Mouse (Mus musculus) frontal cortex, postnatal 25 days (tissue): Measurements from ENCODE around the gene Ppp1r14c.
"Not testable (repeated sequence)": the region's sequence is repeated elsewhere in the genome, so short reads cannot be mapped to it uniquely, and the experiment has no call there.

ENCODE experiments used
- DNase-seq, 2 experiments: peaks; one replicate each; pipeline ENCODE4 v3.0.0; 2022; ENCODE audit warnings: low spot score in 2 of 2

Ppp1r14c gene

GRCm38 (mm10) chr10:3402284-3402683 lies 36.4 kb downstream of the Ppp1r14c start:
- DNase-seq: no peak

GRCm38 (mm10) chr10:3403416-3404137 lies 37.7 kb downstream of the Ppp1r14c start:
- DNase-seq: no peak

DNA sequence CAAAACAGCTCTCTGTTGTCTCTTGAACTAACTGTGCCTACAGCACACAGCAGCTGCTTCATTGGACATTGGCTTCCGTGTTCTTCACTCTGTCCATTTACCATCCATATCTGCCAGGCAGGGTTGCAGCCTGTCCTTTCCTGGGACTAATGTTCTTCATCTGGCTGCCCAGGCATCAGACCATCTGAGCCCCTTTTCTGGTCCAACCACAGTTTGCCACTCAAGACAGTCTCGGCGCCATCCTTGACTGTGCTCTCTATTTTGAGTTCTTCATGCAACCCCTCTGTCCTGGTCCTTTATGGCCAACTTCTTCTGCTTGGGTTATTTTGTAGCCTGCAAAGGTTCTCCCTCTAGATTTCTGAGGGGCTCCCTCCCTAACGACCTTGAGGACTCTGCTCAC lies 38.5 kb downstream of the Ppp1r14c start:
- no peak for DNase-seq

DNA sequence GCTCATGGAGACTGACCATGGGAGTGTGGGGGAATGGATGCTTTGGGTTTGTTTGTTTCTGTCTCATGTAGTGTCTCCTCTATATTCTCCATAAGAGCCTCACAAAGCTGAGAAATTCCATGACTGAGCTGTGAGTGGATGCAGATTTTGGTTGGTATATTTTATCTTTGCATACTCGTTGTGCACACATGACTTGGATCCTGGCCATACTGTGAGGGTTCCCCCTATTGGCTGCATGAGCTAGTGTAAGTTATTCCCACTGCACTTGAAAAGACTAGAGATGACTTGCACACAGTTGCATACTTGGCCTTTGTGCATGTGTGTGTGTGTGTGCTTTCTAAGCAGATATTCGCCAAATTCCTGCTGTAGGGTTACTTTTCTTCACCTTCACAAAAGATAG lies 40.4 kb downstream of the Ppp1r14c start:
- no peak for DNase-seq

- no peak for DNase-seq
Observed at GRCm38 (mm10) chr10:3408036-3408661, 42.3 kb downstream of the Ppp1r14c start.

- no peak for DNase-seq
Observed at GRCm38 (mm10) chr10:3408699-3409098, 42.8 kb downstream of the Ppp1r14c start.

GRCm38 (mm10) chr10:3411222-3411621 lies 45.4 kb downstream of the Ppp1r14c start:
- DNase-seq: no peak

DNA sequence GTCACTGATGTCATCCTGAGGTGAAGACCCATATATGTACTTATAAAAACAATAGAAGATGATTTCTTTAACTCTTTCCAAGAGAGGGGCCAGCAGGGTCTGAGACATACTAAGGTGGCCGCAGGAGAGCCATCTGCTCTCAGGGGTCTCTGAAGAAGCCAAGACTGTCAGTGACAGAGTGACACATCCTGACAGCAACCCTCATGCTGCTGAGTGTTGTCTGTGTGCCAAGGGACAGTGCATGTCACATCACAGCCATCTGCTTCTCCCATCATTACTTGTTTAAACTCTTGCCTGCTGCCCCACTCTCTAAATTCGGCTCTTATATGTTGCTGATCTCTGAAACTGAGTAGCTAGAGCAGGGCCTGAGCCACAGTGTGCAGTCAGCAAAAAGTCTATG lies 45.8 kb downstream of the Ppp1r14c start:
- DNase-seq: no peak

DNA sequence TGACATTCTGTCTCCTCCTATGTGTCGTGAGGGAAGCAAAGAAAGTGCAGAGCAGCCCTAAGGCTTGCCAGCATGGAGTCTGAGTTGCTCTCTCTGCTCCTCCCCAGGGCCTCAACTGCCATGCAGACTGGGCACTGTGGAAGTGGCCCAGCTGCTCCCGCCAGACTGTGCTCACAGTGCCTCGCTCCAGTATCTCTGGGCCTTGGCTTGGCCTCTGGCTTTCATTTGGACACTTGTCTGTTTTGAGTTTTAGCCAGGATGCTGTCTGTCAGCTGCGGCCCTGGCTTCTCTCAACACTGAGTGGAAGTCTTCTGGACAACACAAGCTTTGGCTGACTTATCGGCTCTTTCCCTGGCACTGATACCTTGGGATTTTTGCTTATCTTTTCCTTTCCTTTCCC lies 49.0 kb downstream of the Ppp1r14c start:
- no peak for DNase-seq

- no peak for DNase-seq
Observed at GRCm38 (mm10) chr10:3416565-3416964, 50.7 kb downstream of the Ppp1r14c start.

DNA sequence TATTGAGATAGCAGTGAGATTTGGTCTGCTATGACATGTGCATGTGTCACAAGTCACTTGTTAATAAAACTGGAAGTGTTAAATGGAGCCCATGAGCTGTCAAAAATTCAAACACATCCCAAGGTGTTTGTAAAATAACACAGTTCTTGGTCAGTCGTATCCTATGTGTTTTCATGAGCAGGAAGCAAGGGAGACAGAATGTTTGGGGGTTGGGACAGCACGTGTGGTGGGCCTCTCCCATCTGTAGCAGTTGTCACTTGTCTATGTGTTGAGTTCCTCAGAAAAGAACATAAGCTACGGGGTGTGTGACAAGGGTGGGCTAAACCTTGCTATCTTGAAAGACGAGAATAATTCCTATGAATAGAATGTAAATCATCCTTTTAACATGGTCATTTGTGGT lies 51.6 kb downstream of the Ppp1r14c start:
- no peak for DNase-seq

DNA sequence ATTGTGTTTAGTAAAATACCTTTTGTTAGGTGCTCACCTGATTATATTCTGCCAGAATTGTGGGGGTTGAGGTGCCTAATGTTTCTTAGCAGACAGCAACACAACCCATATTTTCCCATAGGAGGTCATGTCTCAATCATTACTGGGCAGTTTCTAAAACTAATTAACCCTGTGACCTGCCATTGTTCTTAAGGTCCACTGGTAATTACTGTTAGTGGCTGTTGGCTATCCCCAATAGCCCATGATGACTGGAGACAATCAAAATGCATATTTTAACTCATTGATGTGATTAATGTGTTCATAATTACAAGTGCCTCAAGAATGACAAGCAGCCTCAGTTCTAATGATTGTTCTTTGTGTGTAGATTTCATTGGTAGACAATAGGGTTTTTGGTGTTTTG lies 58.2 kb downstream of the Ppp1r14c start:
- DNase-seq: no peak

DNA sequence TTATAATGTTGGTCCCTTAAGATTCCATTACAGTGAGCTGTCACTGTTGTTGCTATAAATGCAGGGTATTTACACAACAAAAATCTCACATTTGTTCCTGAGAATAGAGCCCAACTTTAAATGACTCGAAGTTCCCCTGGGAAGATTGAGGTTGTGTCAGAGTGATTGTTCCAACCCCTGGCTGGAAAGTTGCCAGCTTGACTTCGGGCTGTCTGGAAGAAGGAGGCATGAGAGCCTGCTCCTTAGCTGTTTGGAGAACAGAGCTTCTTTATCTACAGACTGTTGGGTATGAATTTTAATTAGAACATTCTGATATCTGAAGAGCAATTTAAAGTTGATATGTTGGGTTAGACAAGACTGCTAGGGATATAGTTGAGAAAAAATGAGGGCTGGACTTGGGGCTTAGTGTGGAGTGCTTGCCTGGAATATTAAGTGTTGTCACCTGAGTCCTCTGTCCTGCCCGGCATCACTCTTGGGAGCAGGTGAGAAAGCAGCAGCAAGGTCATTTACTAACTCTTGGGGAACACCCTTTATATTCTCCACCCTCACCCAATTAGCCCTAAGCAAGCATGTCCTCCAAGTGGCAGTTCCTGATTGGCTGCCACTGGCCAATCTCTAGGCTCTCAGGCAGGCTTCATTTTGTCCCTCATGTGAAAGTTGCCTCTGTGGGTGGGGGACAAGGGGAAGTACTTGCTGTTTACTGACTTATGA lies 62.0 kb downstream of the Ppp1r14c start:
- no peak for DNase-seq

DNA sequence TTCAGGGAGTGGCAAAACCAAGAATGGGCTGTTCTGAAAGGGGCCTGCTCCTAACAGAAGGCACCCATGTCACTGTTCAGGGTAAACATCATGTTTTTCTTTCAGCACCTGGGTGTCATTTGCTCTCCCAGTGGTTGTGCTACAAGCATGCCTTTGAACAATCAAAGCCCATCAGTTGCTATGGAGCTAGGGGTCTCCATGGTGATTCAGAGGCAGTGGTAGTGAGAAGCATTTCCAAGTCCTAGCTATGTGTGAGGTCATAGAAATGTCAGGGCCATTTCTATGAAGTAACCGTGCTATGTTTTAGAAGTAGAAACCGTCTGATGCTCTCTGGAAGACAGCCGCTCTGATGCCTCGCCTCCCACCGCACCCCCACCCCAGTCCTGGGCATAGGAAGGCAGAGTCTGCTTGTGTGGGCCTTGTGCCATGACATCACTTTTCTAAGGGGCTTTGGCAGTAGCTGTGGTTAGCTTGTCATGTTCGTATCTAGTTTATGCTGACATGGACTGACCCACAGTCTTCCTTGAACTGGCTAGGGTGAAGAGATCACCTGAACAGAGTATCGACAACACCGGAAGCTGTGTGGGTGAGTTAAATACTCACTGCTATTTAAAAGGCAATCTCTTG lies 69.1 kb downstream of the Ppp1r14c start:
- DNase-seq: no peak

- no peak for DNase-seq
Observed at GRCm38 (mm10) chr10:3440722-3441471, 75.0 kb downstream of the Ppp1r14c start.

GRCm38 (mm10) chr10:3446748-3447147 lies 80.9 kb downstream of the Ppp1r14c start:
- DNase-seq: not testable (repeated sequence)

DNA sequence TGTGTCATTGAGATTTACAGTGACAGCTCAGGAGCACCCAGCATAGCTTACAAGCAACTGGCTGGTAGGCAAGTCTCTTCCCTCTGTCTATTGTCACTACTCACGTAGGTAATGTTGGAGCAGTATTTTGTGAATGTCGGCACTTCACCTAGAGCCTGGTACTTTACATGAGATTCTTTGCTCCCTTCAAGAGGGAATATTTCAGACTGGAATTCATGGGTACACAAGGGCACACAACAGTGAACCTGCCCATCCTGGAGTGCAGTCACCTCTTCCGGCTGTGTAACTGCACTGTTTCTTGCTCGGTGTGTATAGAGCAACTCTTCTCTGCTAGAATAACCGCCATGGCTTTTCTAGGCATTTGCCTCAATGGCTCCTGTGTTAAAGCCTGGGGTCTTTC lies 82.8 kb downstream of the Ppp1r14c start:
- DNase-seq: no peak

DNA sequence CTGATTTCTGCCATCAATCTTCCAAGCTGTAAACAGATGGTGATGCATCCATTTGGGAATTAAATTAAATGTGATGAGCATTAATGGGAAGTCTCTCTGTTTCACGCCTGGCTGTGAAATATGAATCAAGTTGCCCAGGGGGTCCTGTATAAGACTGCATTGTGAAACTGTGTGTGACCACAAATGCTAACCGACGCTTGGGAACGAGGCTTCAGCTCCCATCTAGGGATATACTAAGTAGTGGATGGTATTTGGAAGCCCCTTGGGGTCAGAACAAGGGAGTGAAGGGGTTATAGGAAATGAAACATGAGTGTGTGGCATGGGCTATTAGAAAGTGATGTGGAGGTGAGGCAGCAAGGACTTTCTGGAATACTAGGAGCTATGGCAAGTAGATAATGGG lies 86.1 kb downstream of the Ppp1r14c start:
- DNase-seq: no peak

GRCm38 (mm10) chr10:3452822-3453475 lies 87.1 kb downstream of the Ppp1r14c start:
- DNase-seq: no peak

- DNase-seq: no peak
Observed at GRCm38 (mm10) chr10:3458686-3459085, 92.8 kb downstream of the Ppp1r14c start.

GRCm38 (mm10) chr10:3460841-3461240 lies 95.0 kb downstream of the Ppp1r14c start:
- no peak for DNase-seq
